Mouse (Mus musculus) heart, embryonic 13.5 days (tissue): ENCODE data around the gene Tmc8. TPM values are rescaled to one million over a fixed set of nuclear protein-coding genes. Genes with fewer than 3 reads are reported as not detected.

Experiments
- ATAC-seq: fragments of 200-750 bp; cut with Nextera tagmentation; 2 replicates; pipeline ENCODE4 v1.8.0; 2017; ENCODE audit warnings: moderate TSS enrichment; ENCODE audit not compliant: insufficient number of reproducible peaks, low FRiP score, low TSS enrichment; ENCODE audit errors: extremely low read depth
- H3K27ac ChIP-seq: fragments of 300-500 bp; sonication (generic); replicated peaks from 2 replicates; pipeline ENCODE4 v1.5.1; 2015; ENCODE audit warnings: moderate library complexity, mild to moderate bottlenecking, inconsistent platforms
- H3K27me3 ChIP-seq: fragments of 300-500 bp; sonication (generic); replicated peaks from 2 replicates; pipeline ENCODE4 v1.6.1; 2015; ENCODE audit warnings: mild to moderate bottlenecking, inconsistent platforms
- H3K36me3 ChIP-seq: fragments of 300-500 bp; sonication (generic); 2 replicates; pipeline ENCODE4 v1.6.1; 2015; ENCODE audit warnings: mild to moderate bottlenecking, inconsistent platforms
- H3K4me1 ChIP-seq: fragments of 300-500 bp; sonication (generic); 2 replicates; pipeline ENCODE4 v1.6.1; 2015; ENCODE audit warnings: inconsistent platforms
- H3K4me2 ChIP-seq: fragments of 300-500 bp; sonication (generic); 2 replicates; pipeline ENCODE4 v1.6.1; 2015; ENCODE audit warnings: inconsistent platforms, mild to moderate bottlenecking, moderate library complexity
- H3K4me3 ChIP-seq: fragments of 300-500 bp; sonication (generic); 2 replicates; pipeline ENCODE4 v1.5.1; 2015; ENCODE audit warnings: moderate library complexity, mild to moderate bottlenecking, inconsistent platforms
- H3K9ac ChIP-seq: fragments of 300-500 bp; sonication (generic); 2 replicates; pipeline ENCODE4 v1.6.1; 2015; ENCODE audit warnings: inconsistent platforms, mild to moderate bottlenecking, moderate library complexity
- H3K9me3 ChIP-seq: fragments of 300-500 bp; sonication (generic); 2 replicates; pipeline ENCODE4 v1.6.1; 2016; ENCODE audit warnings: inconsistent platforms
- WGBS: fragments of 180-500 bp; shearing (Covaris S2); methylation state at CpG from one replicate; pipeline ENCODE4 v1.1.7; 2015; ENCODE audit warnings: mixed read lengths; 5-methylcytosine and 5-hydroxymethylcytosine counted together
- polyA plus RNA-seq: library from polyadenylated mRNA; unstranded; fragments of >200 nt; fragmentation: Nextera tagmentation; extraction: Ambion mirVana; gene quantifications from 2 replicates; pipeline ENCODE4 v1.2.1, GENCODE M21; 2015

The Tmc8 gene
- polyA plus RNA-seq, 1 experiment from 2014 or later: 2.5 TPM

DNA sequence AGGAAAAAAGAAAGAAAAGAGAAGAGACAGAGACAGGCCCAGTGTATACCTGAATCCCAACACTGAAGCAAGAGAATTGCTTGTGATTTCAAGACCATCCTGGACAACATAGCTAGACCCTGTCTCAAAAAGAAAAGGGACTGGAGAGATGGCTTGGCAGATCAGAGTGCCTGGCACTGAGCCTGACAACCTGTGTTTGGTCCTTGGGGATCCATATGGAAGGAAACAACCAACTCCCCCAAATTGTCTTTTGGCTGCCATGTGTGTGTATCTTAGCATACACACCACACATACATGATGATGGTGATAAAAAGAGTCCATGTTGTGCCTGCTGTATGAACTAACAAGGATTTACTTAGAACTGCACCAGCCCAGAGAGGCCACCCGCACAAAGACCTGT, 57.1 kb downstream of the Tmc8 start:
- Histone ChIP-seq H3K4me3 (no peak overlapping the region), H3K36me3 (no peaks in the 10 kb centered on the region), H3K9me3 (no peaks in the 10 kb centered on the region), H3K9ac (no peak overlapping the region), H3K27ac (peak overlapping the region; percentile 54), H3K27me3 (no peaks in the 10 kb centered on the region), H3K4me2 (no peak overlapping the region), H3K4me1 (peaks cover 30% of the 10 kb centered on the region)
- ATAC-seq: no peak
- 63% methylated on average over 1 of the region's 1 CpGs for WGBS

DNA sequence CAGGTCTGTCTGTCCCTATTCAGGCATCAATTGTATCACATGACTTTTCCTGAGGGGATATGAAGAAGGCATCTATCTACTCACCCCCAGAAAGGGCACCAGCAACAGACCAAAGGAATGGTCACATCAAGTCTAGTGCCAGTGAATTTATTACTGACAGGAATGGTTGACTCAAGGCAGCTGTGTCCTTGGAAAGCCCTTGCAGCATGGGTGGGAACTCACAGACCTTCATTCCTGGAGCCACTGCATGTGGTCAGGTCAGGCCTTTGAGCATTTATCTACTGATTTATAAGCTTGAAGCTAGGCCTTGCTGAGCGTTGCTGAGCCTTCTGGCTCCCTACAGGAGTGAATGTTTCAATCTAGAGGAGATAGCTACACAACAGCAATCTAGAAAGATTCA, 59.0 kb downstream of the Tmc8 start:
- Histone ChIP-seq H3K9ac (0 out of 2 replicates have a peak overlapping the region, but pooled peaks have one; percentile 0), H3K9me3 (no peaks in the 10 kb centered on the region), H3K4me3 (no peak overlapping the region), H3K36me3 (no peaks in the 10 kb centered on the region), H3K4me1 (peaks cover 30% of the 10 kb centered on the region), H3K27ac (peak overlapping the region; percentile 53), H3K27me3 (no peaks in the 10 kb centered on the region), H3K4me2 (no peak overlapping the region)
- WGBS: 50% methylated on average over 1 of the region's 1 CpGs
- ATAC-seq: no peak

Other genes with a start within 250 kb of the Tmc8 start
- gene Tnrc6c, start 127.8 kb upstream of the Tmc8 start, polyA plus RNA-seq: 6.0 TPM in 2 replicates
- 22.2 and 26.9 TPM in 2 replicates for gene Tmc6, start 122 bp downstream of the Tmc8 start, polyA plus RNA-seq
- gene 6030468B19Rik, start 15.6 kb downstream of the Tmc8 start, polyA plus RNA-seq: 1.3 and 2.3 TPM in 2 replicates
- gene Gm20708, start 27.6 kb downstream of the Tmc8 start, polyA plus RNA-seq: 0.78 and 1.3 TPM in 2 replicates
- gene Syngr2, start 27.6 kb downstream of the Tmc8 start, polyA plus RNA-seq: 74.8 and 75.6 TPM in 2 replicates
- 12.6 and 12.7 TPM in 2 replicates for gene Afmid, start 43.8 kb downstream of the Tmc8 start, polyA plus RNA-seq
- gene Tk1, start 44.0 kb downstream of the Tmc8 start, polyA plus RNA-seq: 97.6 and 109 TPM in 2 replicates
- gene Birc5, start 67.2 kb downstream of the Tmc8 start, polyA plus RNA-seq: 228 and 260 TPM in 2 replicates
- not detected in 2 replicates for gene Tmem235, start 78.7 kb downstream of the Tmc8 start, polyA plus RNA-seq
- 4.6 and 5.4 TPM in 2 replicates for gene Tha1, start 91.4 kb downstream of the Tmc8 start, polyA plus RNA-seq
- 4.9 and 8.5 TPM in 2 replicates for gene Socs3, start 188.0 kb downstream of the Tmc8 start, polyA plus RNA-seq
- gene Pgs1, start 204.2 kb downstream of the Tmc8 start, polyA plus RNA-seq: 25.7 and 26.6 TPM in 2 replicates